Mouse (Mus musculus) forelimb bud, embryonic 11.5 days (tissue): ENCODE results near the gene Rpp25l.

ENCODE experiments used
- DNase-seq: peaks from one replicate; pipeline ENCODE4 v3.0.0-alpha.2; 2012; ENCODE audit warnings: low read depth, low spot score

The Rpp25l gene

GRCm38 (mm10) chr4:41713197-41714067 is at the start of gene Rpp25l:
Rpp25l (minus strand) TSS chr4:41713534.
- peak; percentile 87 for DNase-seq

- DNase-seq: peak; percentile 73
These were observed 49.4 kb upstream of the Rpp25l start for GRCm38 (mm10) chr4:41762688-41763114.

- peak; percentile 71 for DNase-seq
These were observed 48.9 kb upstream of the Rpp25l start for GRCm38 (mm10) chr4:41762099-41762687.

GRCm38 (mm10) chr4:41761680-41762079 is 48.3 kb upstream of the Rpp25l start:
- peak; percentile 61 for DNase-seq

- DNase-seq: no peak
These were observed 47.6 kb upstream of the Rpp25l start for GRCm38 (mm10) chr4:41760911-41761310.

- DNase-seq: peak; percentile 92
These were observed 47.0 kb upstream of the Rpp25l start for GRCm38 (mm10) chr4:41760288-41760721.

GRCm38 (mm10) chr4:41759656-41760287 is 46.4 kb upstream of the Rpp25l start:
- DNase-seq: no peak

- DNase-seq: no peak
These were observed 45.9 kb upstream of the Rpp25l start for GRCm38 (mm10) chr4:41759206-41759605.

GRCm38 (mm10) chr4:41758701-41759100 is 45.4 kb upstream of the Rpp25l start:
- no peak for DNase-seq

- no peak for DNase-seq
These were observed 44.7 kb upstream of the Rpp25l start for GRCm38 (mm10) chr4:41758021-41758420.

- no peak for DNase-seq
These were observed 44.0 kb upstream of the Rpp25l start for GRCm38 (mm10) chr4:41757321-41757720.

GRCm38 (mm10) chr4:41756440-41756839 is 43.1 kb upstream of the Rpp25l start:
- no peak for DNase-seq

GRCm38 (mm10) chr4:41755338-41756305 is 42.3 kb upstream of the Rpp25l start, which contains the start of gene Sigmar1:
Sigmar1 (minus strand) TSS chr4:41756157.
- peak; percentile 88 for DNase-seq

GRCm38 (mm10) chr4:41754797-41755337 is 41.5 kb upstream of the Rpp25l start, which contains the start of gene Galt:
Galt (plus strand) TSS chr4:41755228.
- DNase-seq: no peak

- DNase-seq: no peak
These were observed 31.7 kb upstream of the Rpp25l start for GRCm38 (mm10) chr4:41745021-41745420.

- no peak for DNase-seq
These were observed 30.8 kb upstream of the Rpp25l start for GRCm38 (mm10) chr4:41744131-41744530.

GRCm38 (mm10) chr4:41741158-41741560 is 27.8 kb upstream of the Rpp25l start:
- DNase-seq: peak; percentile 96

GRCm38 (mm10) chr4:41740380-41741157 is 27.2 kb upstream of the Rpp25l start:
- DNase-seq: no peak

GRCm38 (mm10) chr4:41739260-41739659 is 25.9 kb upstream of the Rpp25l start:
- DNase-seq: no peak

- DNase-seq: no peak
These were observed 24.9 kb upstream of the Rpp25l start for GRCm38 (mm10) chr4:41738256-41738603.
